In genomic region chr2:4570186-4570861, GRCm38 (mm10) we compare ENCODE assay signal across 8 mouse cellular contexts.
A peak's percentile ranks its signal among the peaks of the same experiment; 100 is the strongest.
DNase-seq lines count a peak whose midpoint lies in the region; ATAC-seq lines count a peak whose summit lies in the region.

No protein-coding gene starts in this region.

- H3K4me2 ChIP-seq in forebrain, embryonic 12.5 days: no peak overlapping the region
- H3K4me2 ChIP-seq in forebrain, embryonic 11.5 days (ENCODE audit: low read depth, low read length, severe bottlenecking): no peak overlapping the region

- no peaks in the 10 kb centered on the region for H3K9me3 ChIP-seq in forebrain, embryonic 12.5 days
- no peaks in the 10 kb centered on the region for H3K9me3 ChIP-seq in forebrain, embryonic 11.5 days (ENCODE audit: control insufficient read depth, low read length)

- peaks cover 90% of the 10 kb centered on the region for H3K36me3 ChIP-seq in forebrain, embryonic 12.5 days (replicated peaks)
- peaks cover 13% of the 10 kb centered on the region; the same call in 1 of the 2 replicates for H3K36me3 ChIP-seq in forebrain, embryonic 11.5 days (ENCODE audit: control insufficient read depth, insufficient read depth, low read length)
- peaks cover 37% of the 10 kb centered on the region; the same call in 1 of the 2 replicates for H3K36me3 ChIP-seq in macrophage (ENCODE audit: inconsistent target)

- 88% methylated on average over 10 of the region's 10 CpGs for WGBS in forebrain, embryonic 12.5 days
- 91% methylated on average over 10 of the region's 10 CpGs for WGBS in forebrain, embryonic 11.5 days
- 17% methylated on average over 10 of the region's 10 CpGs for whole genome bisulfite sequencing in macrophage (ENCODE audit: missing documents)

- H3K4me3 ChIP-seq in forebrain, embryonic 12.5 days (replicated peaks): no peak overlapping the region
- H3K4me3 ChIP-seq in forebrain, embryonic 11.5 days (ENCODE audit: low read depth, low read length): no peak overlapping the region
- H3K4me3 ChIP-seq in macrophage (ENCODE audit: inconsistent target): no peak overlapping the region

- no peak for ATAC-seq in forebrain, embryonic 12.5 days (ENCODE audit: low FRiP score)
- no peak for ATAC-seq in forebrain, embryonic 11.5 days (replicated peaks; ENCODE audit: low FRiP score)

- no peaks in the 10 kb centered on the region for H3K27me3 ChIP-seq in forebrain, embryonic 12.5 days
- no peaks in the 10 kb centered on the region for H3K27me3 ChIP-seq in forebrain, embryonic 11.5 days (ENCODE audit: control insufficient read depth, insufficient read depth, low read length)

- H3K4me1 ChIP-seq in forebrain, embryonic 12.5 days: peaks cover 2% of the 10 kb centered on the region; the same call in 1 of the 2 replicates
- no peaks in the 10 kb centered on the region for H3K4me1 ChIP-seq in forebrain, embryonic 11.5 days (replicated peaks; ENCODE audit: control insufficient read depth, insufficient read depth, low read length)

- peaks cover 89% of the 10 kb centered on the region for H3K79me2 ChIP-seq in macrophage (ENCODE audit: inconsistent target)

- peak overlapping the region; percentile 19; the same call in 1 of the 2 replicates for H3K27ac ChIP-seq in forebrain, embryonic 12.5 days
- no peak overlapping the region for H3K27ac ChIP-seq in forebrain, embryonic 11.5 days (ENCODE audit: low read depth, low read length)
- H3K27ac ChIP-seq in macrophage: peak overlapping the region; percentile 77

- no peak overlapping the region for H3K9ac ChIP-seq in forebrain, embryonic 12.5 days
- no peak overlapping the region for H3K9ac ChIP-seq in forebrain, embryonic 11.5 days (ENCODE audit: low read length)

- no peak for DNase-seq in forebrain, embryonic 11.5 days (ENCODE audit: low spot score)
- DNase-seq in heart, adult 9 months (ENCODE audit: low spot score in 2 of 2): peak; percentile 70 to 80
- peak; percentile 47 to 85 for DNase-seq in kidney, postnatal 25 days
- DNase-seq in gastrocnemius, adult 18-20 months (ENCODE audit: low spot score): no peak
- DNase-seq in cerebellum, adult 9-11 months: no peak
- no peak for DNase-seq in layer of hippocampus, adult 9-10 months (ENCODE audit: low spot score)

Comparison
In these comparisons a context has a peak if more than half of its experiments do, and no peak if none do; other contexts are left out.
1. DNase-seq: peak in heart, adult 9 months (2 of 2) and kidney, postnatal 25 days (2 of 2); none in forebrain, embryonic 11.5 days (single experiment), gastrocnemius, adult 18-20 months (single experiment), cerebellum, adult 9-11 months (single experiment) and layer of hippocampus, adult 9-10 months (single experiment).